Mouse (Mus musculus): ENCODE data around the gene Dusp5.

DNA sequence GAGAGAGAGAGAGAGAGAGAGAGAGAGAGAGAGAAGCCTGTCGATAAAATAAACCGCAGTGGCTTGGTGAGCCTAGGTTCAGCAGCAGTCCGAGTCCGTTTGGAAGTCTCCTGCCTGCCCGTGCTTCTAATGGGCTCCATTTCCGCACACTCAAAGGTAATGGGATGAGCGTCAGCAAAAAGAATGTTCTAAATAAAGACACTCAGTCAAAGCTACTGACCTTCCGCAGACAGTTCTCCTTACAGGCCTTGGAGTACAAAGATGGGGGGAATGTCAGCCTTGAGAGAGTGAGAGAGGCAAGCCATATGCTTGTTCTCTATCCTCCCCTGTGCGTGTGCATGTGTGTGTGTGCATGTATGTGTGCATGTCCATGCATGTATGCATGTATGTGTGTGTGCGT lies 23.2 kb upstream of the Dusp5 start:
- TF ChIP-seq GATA1 (IDR thresholded peaks at IDR 0.05; ENCODE audit: borderline replicate concordance, low read length) (no peak), FLI1 (IDR thresholded peaks at IDR 0.05; ENCODE audit: low read length) (no peak)
